Mouse (Mus musculus) hindbrain, embryonic 11.5 days (tissue): ENCODE results near the gene Stxbp5. TPM values are rescaled to one million over a fixed set of nuclear protein-coding genes. Genes with fewer than 3 reads are reported as not detected.

ENCODE experiments used
- ATAC-seq: fragments of 200-750 bp; cut with Nextera tagmentation; 2 replicates; pipeline ENCODE4 v1.8.0; 2017; ENCODE audit warnings: mild to moderate bottlenecking, moderate TSS enrichment, moderate library complexity; ENCODE audit not compliant: low FRiP score
- DNase-seq: peaks from one replicate; pipeline ENCODE4 v3.0.0-alpha.2; 2015; ENCODE audit warnings: low spot score
- H3K27ac ChIP-seq: fragments of 300-500 bp; sonication (generic); 2 replicates; pipeline ENCODE4 v1.5.1; 2014; ENCODE audit warnings: mild to moderate bottlenecking, low read depth, low read length
- H3K27me3 ChIP-seq: fragments of 300-500 bp; sonication (generic); 2 replicates; pipeline ENCODE4 v1.6.1; 2014; ENCODE audit warnings: mild to moderate bottlenecking, low read length, moderate library complexity, mixed read lengths; ENCODE audit not compliant: control insufficient read depth, insufficient read depth
- H3K36me3 ChIP-seq: fragments of 300-500 bp; sonication (generic); 2 replicates; pipeline ENCODE4 v1.6.1; 2014; ENCODE audit warnings: mild to moderate bottlenecking, low read length, moderate library complexity, mixed read lengths; ENCODE audit not compliant: control insufficient read depth, insufficient read depth
- H3K4me1 ChIP-seq: fragments of 300-500 bp; sonication (generic); replicated peaks from 2 replicates; pipeline ENCODE4 v1.6.1; 2014; ENCODE audit warnings: low read length, mixed read lengths; ENCODE audit not compliant: control insufficient read depth, insufficient read depth
- H3K4me2 ChIP-seq: fragments of 300-500 bp; sonication (generic); replicated peaks from 2 replicates; pipeline ENCODE4 v1.6.1; 2014; ENCODE audit warnings: mild to moderate bottlenecking, low read depth, low read length
- H3K4me3 ChIP-seq: fragments of 300-500 bp; sonication (generic); 2 replicates; pipeline ENCODE4 v1.5.1; 2014; ENCODE audit warnings: low read depth, low read length
- H3K9ac ChIP-seq: fragments of 300-500 bp; sonication (generic); 2 replicates; pipeline ENCODE4 v1.6.1; 2014; ENCODE audit warnings: low read depth, low read length
- H3K9me3 ChIP-seq: fragments of 300-500 bp; sonication (generic); 2 replicates; pipeline ENCODE4 v1.6.1; 2016; ENCODE audit warnings: low read length; ENCODE audit not compliant: control insufficient read depth
- WGBS: fragments of 180-500 bp; shearing (Covaris S2); extraction: QIAGEN DNeasy Blood & Tissue Kit; methylation state at CpG from one replicate; pipeline ENCODE4 v1.1.7; 2014; 5-methylcytosine and 5-hydroxymethylcytosine counted together
- polyA plus RNA-seq: library from polyadenylated mRNA; unstranded; fragments of >200 nt; fragmentation: Nextera tagmentation; extraction: Ambion mirVana; gene quantifications from 2 replicates; pipeline ENCODE4 v1.2.1, GENCODE M21; 2014

The Stxbp5 gene
- polyA plus RNA-seq, 1 experiment from 2014 or later = 7.6 TPM

- Histone ChIP-seq H3K36me3 (no peaks in the 10 kb centered on the region), H3K9me3 (no peaks in the 10 kb centered on the region), H3K4me1 (no peaks in the 10 kb centered on the region), H3K27me3 (no peaks in the 10 kb centered on the region), H3K4me2 (no peak overlapping the region), H3K9ac (no peak overlapping the region), H3K4me3 (no peak overlapping the region), H3K27ac (no peak overlapping the region)
- no peak for ATAC-seq
- 76% methylated on average over 1 of the region's 1 CpGs for WGBS
- no peak for DNase-seq
Measured at GRCm38 (mm10) chr10:9799085-9799484, 101.8 kb downstream of the Stxbp5 start.

- no peaks in the 10 kb centered on the region for H3K4me1 ChIP-seq
- H3K36me3 ChIP-seq = no peaks in the 10 kb centered on the region
- H3K9ac ChIP-seq = no peak overlapping the region
- 88% methylated on average over 1 of the region's 1 CpGs for WGBS
- H3K27me3 ChIP-seq = no peaks in the 10 kb centered on the region
- ATAC-seq = no peak
- H3K9me3 ChIP-seq = no peaks in the 10 kb centered on the region
- H3K4me3 ChIP-seq = no peak overlapping the region
- H3K27ac ChIP-seq = no peak overlapping the region
- DNase-seq = no peak
- no peak overlapping the region for H3K4me2 ChIP-seq
Measured at GRCm38 (mm10) chr10:9796429-9796828, 104.5 kb downstream of the Stxbp5 start.

DNA sequence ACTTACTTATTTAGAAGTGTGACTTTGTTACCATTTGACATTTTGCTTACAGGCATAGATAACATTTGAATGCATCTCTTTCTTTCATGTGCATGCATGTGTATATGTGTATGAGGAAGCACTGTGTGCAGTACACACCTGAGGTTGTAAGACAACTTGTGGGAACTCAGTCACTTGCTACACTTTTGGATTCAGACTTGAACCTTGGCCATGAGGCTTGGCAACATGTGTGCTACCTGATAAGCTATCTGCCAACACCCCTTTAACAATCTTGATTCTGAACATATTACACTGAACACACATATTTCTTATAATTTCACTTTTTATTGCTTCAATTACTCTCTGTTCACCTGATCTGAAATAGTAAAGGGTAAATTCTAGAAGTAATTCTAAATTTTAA lies 106.5 kb downstream of the Stxbp5 start:
- DNase-seq (no peak), ATAC-seq (no peak)
- no peak overlapping the region for H3K4me3 ChIP-seq
- H3K27me3 ChIP-seq = no peaks in the 10 kb centered on the region
- H3K9ac ChIP-seq = no peak overlapping the region
- no peaks in the 10 kb centered on the region for H3K36me3 ChIP-seq
- no peaks in the 10 kb centered on the region for H3K4me1 ChIP-seq
- H3K4me2 ChIP-seq = no peak overlapping the region
- H3K9me3 ChIP-seq = no peaks in the 10 kb centered on the region
- no peak overlapping the region for H3K27ac ChIP-seq

DNA sequence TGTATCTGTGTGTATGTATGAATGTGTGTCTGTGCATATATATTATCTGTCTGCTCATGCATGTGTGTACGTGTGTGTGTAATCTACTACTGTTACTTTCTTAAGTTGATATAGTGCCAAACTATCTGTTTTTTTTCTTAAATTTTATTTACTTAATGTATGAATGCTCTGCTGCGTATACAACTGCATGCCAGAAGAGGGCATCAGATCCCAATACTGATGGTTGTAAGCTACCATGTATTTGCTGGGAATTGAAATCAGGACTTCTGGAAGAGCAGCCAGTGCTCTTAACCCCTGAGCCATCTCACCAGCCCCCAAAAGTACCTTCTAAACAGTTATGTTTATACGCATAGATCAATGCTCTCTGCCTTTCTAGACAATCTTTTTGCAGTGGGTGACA lies 109.9 kb downstream of the Stxbp5 start:
- no peak overlapping the region for H3K4me2 ChIP-seq
- no peak overlapping the region for H3K9ac ChIP-seq
- H3K4me3 ChIP-seq = no peak overlapping the region
- no peaks in the 10 kb centered on the region for H3K36me3 ChIP-seq
- H3K27ac ChIP-seq = no peak overlapping the region
- H3K27me3 ChIP-seq = no peaks in the 10 kb centered on the region
- H3K4me1 ChIP-seq = no peaks in the 10 kb centered on the region
- H3K9me3 ChIP-seq = no peaks in the 10 kb centered on the region
- no peak for DNase-seq
- ATAC-seq = no peak
- 81% methylated on average over 3 of the region's 3 CpGs for WGBS

DNA sequence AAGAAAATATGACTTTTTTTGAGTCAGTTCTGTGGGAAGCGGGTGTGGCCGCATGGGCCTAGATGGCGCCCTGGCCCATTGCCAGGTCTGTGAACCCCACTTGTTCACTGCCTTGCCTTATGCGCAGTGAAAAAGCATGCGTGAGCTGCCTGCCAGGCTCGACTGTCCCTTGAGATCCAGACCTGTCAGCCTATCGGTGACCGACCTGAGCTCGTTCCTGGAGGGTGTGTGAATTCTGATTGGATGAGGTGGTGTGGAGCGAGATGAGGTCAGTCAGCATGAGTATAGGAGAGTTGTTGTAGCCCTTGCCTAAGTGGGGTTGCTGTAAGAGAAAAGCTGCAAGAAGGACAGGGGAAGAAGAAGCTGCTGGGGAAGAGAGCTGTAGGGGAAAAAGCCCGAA lies 114.4 kb downstream of the Stxbp5 start:
- Histone ChIP-seq H3K9ac (no peak overlapping the region), H3K4me1 (no peaks in the 10 kb centered on the region), H3K36me3 (no peaks in the 10 kb centered on the region), H3K4me2 (no peak overlapping the region), H3K27me3 (no peaks in the 10 kb centered on the region), H3K4me3 (no peak overlapping the region), H3K27ac (no peak overlapping the region), H3K9me3 (no peaks in the 10 kb centered on the region)
- DNase-seq (no peak), ATAC-seq (no peak)
- 94% methylated on average over 11 of the region's 11 CpGs for WGBS

DNA sequence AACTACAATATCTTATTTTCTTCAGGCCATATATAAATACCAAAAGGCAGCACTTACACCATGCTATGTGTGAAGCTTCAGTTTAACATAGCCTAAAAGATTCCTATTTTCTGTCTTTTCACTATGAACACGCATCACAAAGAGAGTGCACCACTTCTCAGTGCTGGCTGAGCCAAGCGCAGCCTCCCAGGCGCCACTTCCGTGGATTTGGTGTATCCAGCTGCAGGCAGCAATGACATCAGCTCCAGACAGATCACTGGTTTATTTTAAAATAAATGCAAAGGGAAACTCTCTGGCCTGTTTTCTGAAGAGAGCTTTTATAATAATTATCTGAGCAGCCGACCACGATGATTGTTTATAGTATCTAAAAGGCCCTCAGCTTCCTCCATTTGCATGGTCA lies 115.2 kb downstream of the Stxbp5 start:
- no peaks in the 10 kb centered on the region for H3K9me3 ChIP-seq
- no peak for ATAC-seq
- 90% methylated on average over 6 of the region's 6 CpGs for WGBS

DNA sequence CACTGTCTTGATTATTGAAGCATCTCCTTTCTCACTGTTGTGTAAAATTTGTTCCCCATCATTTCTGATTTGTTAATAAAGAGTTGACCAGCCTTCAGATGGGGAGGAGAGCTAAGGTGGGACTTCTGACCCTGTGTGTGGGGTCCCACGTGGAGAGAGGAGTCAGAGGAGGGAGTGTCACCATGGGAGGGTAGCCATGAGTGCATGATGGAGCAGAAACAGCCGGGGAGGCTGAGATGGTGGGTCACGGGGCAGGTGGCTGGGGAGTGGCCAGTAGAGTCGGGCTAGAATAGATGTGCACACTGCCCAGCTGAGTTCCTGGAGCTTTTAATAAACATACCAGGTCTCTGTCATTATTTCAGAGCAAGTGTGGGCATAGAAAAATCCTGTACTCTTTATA lies 121.0 kb downstream of the Stxbp5 start:
- Histone ChIP-seq H3K27me3 (no peaks in the 10 kb centered on the region), H3K9ac (no peak overlapping the region), H3K4me3 (no peak overlapping the region), H3K4me1 (no peaks in the 10 kb centered on the region), H3K36me3 (no peaks in the 10 kb centered on the region), H3K27ac (no peak overlapping the region), H3K4me2 (no peak overlapping the region), H3K9me3 (no peaks in the 10 kb centered on the region)
- DNase-seq (no peak), ATAC-seq (no peak)
- WGBS = 56% methylated on average over 4 of the region's 4 CpGs

More for the DNA sequence above, 115.2 kb downstream of the Stxbp5 start:
- Histone ChIP-seq H3K4me1 (no peaks in the 10 kb centered on the region), H3K4me3 (no peak overlapping the region), H3K9ac (no peak overlapping the region), H3K36me3 (no peaks in the 10 kb centered on the region), H3K4me2 (no peak overlapping the region), H3K27me3 (no peaks in the 10 kb centered on the region), H3K27ac (no peak overlapping the region)
- DNase-seq = no peak

DNA sequence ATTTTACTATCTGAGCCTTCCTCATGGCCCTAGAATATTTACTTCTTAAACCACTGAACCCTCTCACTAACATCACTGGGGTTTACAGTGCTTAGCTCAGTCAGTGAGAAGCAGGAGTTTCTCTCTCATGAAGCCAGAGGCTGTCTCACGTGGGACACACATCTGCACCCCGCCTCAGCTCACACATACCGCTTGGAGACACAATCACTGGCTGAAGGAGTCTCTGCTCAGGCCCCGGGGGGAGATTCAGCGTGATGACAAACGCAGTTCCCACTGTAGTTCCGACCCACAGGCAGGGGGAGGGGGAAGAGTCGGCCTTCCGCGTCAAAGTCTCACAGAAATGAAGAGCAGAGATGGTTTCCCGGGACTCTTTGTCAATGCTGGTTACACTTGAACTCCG lies 130.6 kb downstream of the Stxbp5 start:
- ATAC-seq (no peak), DNase-seq (no peak)
- H3K9ac ChIP-seq = no peak overlapping the region
- no peaks in the 10 kb centered on the region for H3K27me3 ChIP-seq
- H3K9me3 ChIP-seq = no peaks in the 10 kb centered on the region
- no peaks in the 10 kb centered on the region for H3K4me1 ChIP-seq
- no peak overlapping the region for H3K27ac ChIP-seq
- H3K4me2 ChIP-seq = no peak overlapping the region
- 72% methylated on average over 12 of the region's 12 CpGs for WGBS
- H3K36me3 ChIP-seq = no peaks in the 10 kb centered on the region
- no peak overlapping the region for H3K4me3 ChIP-seq

DNA sequence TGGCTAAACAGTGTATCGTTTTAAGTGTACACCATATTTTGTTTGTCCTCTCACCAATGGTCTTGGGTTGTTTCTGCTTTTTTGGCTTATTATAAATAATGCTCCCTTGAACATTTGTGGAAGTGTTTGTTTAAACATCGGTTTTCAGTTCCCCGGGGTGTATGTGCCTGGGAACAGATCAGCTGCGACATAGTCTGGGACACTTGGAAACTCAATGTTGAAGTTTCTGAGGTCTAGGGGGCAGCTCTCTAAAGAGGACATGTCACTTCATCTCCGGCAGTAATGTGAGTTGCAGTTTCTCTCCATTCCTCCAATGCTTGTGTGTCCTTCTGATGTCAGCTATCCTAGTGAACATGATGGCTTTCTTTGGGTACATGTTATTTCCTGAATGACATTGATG lies 137.0 kb downstream of the Stxbp5 start:
- ATAC-seq (no peak), DNase-seq (no peak)
- no peaks in the 10 kb centered on the region for H3K27me3 ChIP-seq
- H3K4me2 ChIP-seq = no peak overlapping the region
- H3K4me3 ChIP-seq = no peak overlapping the region
- H3K27ac ChIP-seq = no peak overlapping the region
- no peak overlapping the region for H3K9ac ChIP-seq
- WGBS = 88% methylated on average over 5 of the region's 5 CpGs
- H3K36me3 ChIP-seq = no peaks in the 10 kb centered on the region
- H3K9me3 ChIP-seq = no peaks in the 10 kb centered on the region
- H3K4me1 ChIP-seq = no peaks in the 10 kb centered on the region
